In genomic region chr10:126002818-126003506, GRCm38 (mm10) we compare ENCODE assay signal across 10 mouse cellular contexts. TPM values are rescaled to one million over a fixed set of nuclear protein-coding genes. Genes with fewer than 3 reads are reported as not detected.
DNase-seq lines count a peak whose midpoint lies in the region; ATAC-seq and TF ChIP-seq lines count a peak whose summit lies in the region.
"Had no signal": no experiment of that assay in that cellular context is flagged by ENCODE, and none has a peak within 500 bp of the region (broad histone marks: within the 10 kb centered on the region; RNA-seq: fewer than 3 reads in every experiment).

No protein-coding gene starts in this region.

- peak overlapping the region; percentile 13 for H3K27ac ChIP-seq in forebrain, embryonic 15.5 days (replicated peaks)
- H3K27ac ChIP-seq in forebrain, embryonic 11.5 days (ENCODE audit: low read depth, low read length), result no peak overlapping the region
- peak overlapping the region; percentile 87 for H3K27ac ChIP-seq in embryonic facial prominence, embryonic 13.5 days
- peak overlapping the region; percentile 76 for H3K27ac ChIP-seq in kidney, adult 2 months (ENCODE audit: insufficient read depth, low read depth, low read length)
- no peak overlapping the region; the same call in 1 of the 2 replicates for H3K27ac ChIP-seq in liver, embryonic 16.5 days (ENCODE audit: low read length)
- H3K27ac ChIP-seq in lung, postnatal 0 days (ENCODE audit: low read length), result no peak overlapping the region
- H3K27ac ChIP-seq: heart, embryonic 15.5 days had no signal

- peaks cover 15% of the 10 kb centered on the region for H3K4me1 ChIP-seq in forebrain, embryonic 15.5 days
- no peaks in the 10 kb centered on the region; the same call in 1 of the 2 replicates for H3K4me1 ChIP-seq in forebrain, embryonic 11.5 days (replicated peaks; ENCODE audit: control insufficient read depth, insufficient read depth, low read length)
- peaks cover 27% of the 10 kb centered on the region for H3K4me1 ChIP-seq in embryonic facial prominence, embryonic 13.5 days
- H3K4me1 ChIP-seq in kidney, adult 2 months (ENCODE audit: control insufficient read depth, insufficient read depth, low read length), result peaks cover 6% of the 10 kb centered on the region; the same call in 1 of the 2 replicates
- no peaks in the 10 kb centered on the region for H3K4me1 ChIP-seq in liver, embryonic 16.5 days (ENCODE audit: control insufficient read depth, low read depth, low read length)
- H3K4me1 ChIP-seq in lung, postnatal 0 days (ENCODE audit: insufficient read depth, low read depth, low read length), result no peaks in the 10 kb centered on the region
- H3K4me1 ChIP-seq: heart, embryonic 15.5 days had no signal

- no peaks in the 10 kb centered on the region for H3K9me3 ChIP-seq in forebrain, embryonic 15.5 days
- H3K9me3 ChIP-seq in forebrain, embryonic 11.5 days (ENCODE audit: control insufficient read depth, low read length), result no peaks in the 10 kb centered on the region
- no peaks in the 10 kb centered on the region for H3K9me3 ChIP-seq in embryonic facial prominence, embryonic 13.5 days
- no peaks in the 10 kb centered on the region for H3K9me3 ChIP-seq in liver, embryonic 16.5 days (replicated peaks; ENCODE audit: control insufficient read depth, low read length)
- no peaks in the 10 kb centered on the region for H3K9me3 ChIP-seq in lung, postnatal 0 days (ENCODE audit: low read length)
- H3K9me3 ChIP-seq: heart, embryonic 15.5 days had no signal

- peak; percentile 80 for ATAC-seq in forebrain, embryonic 15.5 days (replicated peaks)
- no peak for ATAC-seq in forebrain, embryonic 11.5 days (replicated peaks; ENCODE audit: low FRiP score)
- no peak for ATAC-seq in embryonic facial prominence, embryonic 13.5 days (ENCODE audit: insufficient number of reproducible peaks, insufficient read depth, low FRiP score, low TSS enrichment, low read depth)
- peak; percentile 65 for ATAC-seq in liver, embryonic 16.5 days (ENCODE audit: low read depth)
- no peak for ATAC-seq in lung, postnatal 0 days

- no peak overlapping the region for H3K4me2 ChIP-seq in forebrain, embryonic 15.5 days (replicated peaks)
- no peak overlapping the region for H3K4me2 ChIP-seq in forebrain, embryonic 11.5 days (ENCODE audit: low read depth, low read length, severe bottlenecking)
- H3K4me2 ChIP-seq in embryonic facial prominence, embryonic 13.5 days, result no peak overlapping the region
- no peak overlapping the region for H3K4me2 ChIP-seq in liver, embryonic 16.5 days (ENCODE audit: low read depth, low read length)
- no peak overlapping the region for H3K4me2 ChIP-seq in lung, postnatal 0 days (replicated peaks; ENCODE audit: low read depth, low read length)
- H3K4me2 ChIP-seq: heart, embryonic 15.5 days had no signal

- H3K36me3 ChIP-seq in forebrain, embryonic 15.5 days, result no peaks in the 10 kb centered on the region
- no peaks in the 10 kb centered on the region for H3K36me3 ChIP-seq in forebrain, embryonic 11.5 days (ENCODE audit: control insufficient read depth, insufficient read depth, low read length)
- peaks cover 79% of the 10 kb centered on the region for H3K36me3 ChIP-seq in embryonic facial prominence, embryonic 13.5 days
- peaks cover 3% of the 10 kb centered on the region for H3K36me3 ChIP-seq in kidney, adult 2 months (ENCODE audit: control insufficient read depth, insufficient read depth, low read length)
- H3K36me3 ChIP-seq in liver, embryonic 16.5 days (ENCODE audit: control insufficient read depth, insufficient read depth), result no peaks in the 10 kb centered on the region
- H3K36me3 ChIP-seq in lung, postnatal 0 days (ENCODE audit: insufficient read depth, low read length), result peaks cover 16% of the 10 kb centered on the region
- H3K36me3 ChIP-seq: heart, embryonic 15.5 days had no signal

- H3K9ac ChIP-seq in forebrain, embryonic 15.5 days (replicated peaks), result no peak overlapping the region
- H3K9ac ChIP-seq in forebrain, embryonic 11.5 days (ENCODE audit: low read length), result no peak overlapping the region
- H3K9ac ChIP-seq in embryonic facial prominence, embryonic 13.5 days, result no peak overlapping the region
- H3K9ac ChIP-seq in liver, embryonic 16.5 days (ENCODE audit: low read depth, low read length), result no peak overlapping the region
- H3K9ac ChIP-seq in lung, postnatal 0 days (replicated peaks; ENCODE audit: low read depth), result no peak overlapping the region
- H3K9ac ChIP-seq: heart, embryonic 15.5 days had no signal

- no peak for TF ChIP-seq EP300 in lung, postnatal 0 days (IDR thresholded peaks at IDR 0.05)

- WGBS in forebrain, embryonic 15.5 days, result 41% methylated on average over 18 of the region's 18 CpGs
- 76% methylated on average over 18 of the region's 18 CpGs for WGBS in forebrain, embryonic 11.5 days
- 51% methylated on average over 18 of the region's 18 CpGs for WGBS in embryonic facial prominence, embryonic 13.5 days
- WGBS in kidney, adult 2 months, result 55% methylated on average over 18 of the region's 18 CpGs
- WGBS in liver, embryonic 16.5 days (ENCODE audit: insufficient replicate concordance), result 68% methylated on average over 18 of the region's 18 CpGs
- 65% methylated on average over 18 of the region's 18 CpGs for WGBS in lung, postnatal 0 days

- no peak for TF ChIP-seq CTCF in kidney, adult 2 months (conservative IDR thresholded peaks at IDR 0.05; ENCODE audit: insufficient read depth, insufficient read length, low read depth, low read length)
- TF ChIP-seq CTCF in lung, postnatal 0 days (IDR thresholded peaks at IDR 0.05), result no peak

- no peak overlapping the region for H3K4me3 ChIP-seq in forebrain, embryonic 15.5 days
- no peak overlapping the region for H3K4me3 ChIP-seq in forebrain, embryonic 11.5 days (ENCODE audit: low read depth, low read length)
- no peak overlapping the region for H3K4me3 ChIP-seq in embryonic facial prominence, embryonic 13.5 days
- no peak overlapping the region for H3K4me3 ChIP-seq in kidney, adult 2 months (ENCODE audit: insufficient read depth, low read depth, low read length)
- no peak overlapping the region for H3K4me3 ChIP-seq in liver, embryonic 16.5 days (ENCODE audit: low read depth, low read length)
- no peak overlapping the region for H3K4me3 ChIP-seq in lung, postnatal 0 days (ENCODE audit: low read depth, low read length)
- H3K4me3 ChIP-seq: heart, embryonic 15.5 days had no signal

- H3K27me3 ChIP-seq in forebrain, embryonic 15.5 days, result peaks cover 11% of the 10 kb centered on the region
- H3K27me3 ChIP-seq in forebrain, embryonic 11.5 days (ENCODE audit: control insufficient read depth, insufficient read depth, low read length), result no peaks in the 10 kb centered on the region; the same call in 1 of the 2 replicates
- no peaks in the 10 kb centered on the region for H3K27me3 ChIP-seq in embryonic facial prominence, embryonic 13.5 days
- H3K27me3 ChIP-seq in kidney, adult 2 months (replicated peaks; ENCODE audit: control insufficient read depth, insufficient read depth, low read length), result no peaks in the 10 kb centered on the region
- H3K27me3 ChIP-seq in liver, embryonic 16.5 days (ENCODE audit: control insufficient read depth, insufficient read depth, low read depth, low read length), result no peaks in the 10 kb centered on the region
- H3K27me3 ChIP-seq in lung, postnatal 0 days (replicated peaks; ENCODE audit: insufficient read depth, low read length), result no peaks in the 10 kb centered on the region
- H3K27me3 ChIP-seq: heart, embryonic 15.5 days had no signal

- no peak for TF ChIP-seq POLR2A in kidney, adult 2 months (IDR thresholded peaks at IDR 0.05; ENCODE audit: low read depth, low read length)

- DNase-seq in forebrain, embryonic 11.5 days (ENCODE audit: low spot score), result no peak
- DNase-seq in kidney, adult 2 months, result peak; percentile 84
- DNase-seq in retina, postnatal 1 day, result no peak
- no peak for DNase-seq in adipocyte (ENCODE audit: low spot score)
- DNase-seq in lung, postnatal 0 days (ENCODE audit: low spot score), result no peak
- DNase-seq: lung, postnatal 14 days had no signal

RNA-seq across cellular contexts. Expression of gene Lrig3, which starts 37.0 kb away (rescaled TPM):
- polyA plus RNA-seq in forebrain, embryonic 15.5 days (2015; fragmentation: Nextera tagmentation; extraction: Ambion mirVana), result 1.9 and 2.0 TPM in 2 replicates
- polyA plus RNA-seq in forebrain, embryonic 11.5 days (2014; fragmentation: Nextera tagmentation; extraction: Ambion mirVana), result 10.9 and 11.2 TPM in 2 replicates
- 35.3 and 37.4 TPM in 2 replicates for polyA plus RNA-seq in embryonic facial prominence, embryonic 13.5 days (2015; fragmentation: Nextera tagmentation; extraction: Ambion mirVana)
- 7.1 and 8.8 TPM in 2 replicates for polyA plus RNA-seq in kidney, adult 2 months (2012; rRNA removed)
- polyA plus RNA-seq in liver, embryonic 16.5 days (2015; fragmentation: Nextera tagmentation; extraction: Ambion mirVana), result 0.94 and 0.95 TPM in 2 replicates
- 4.7 and 5.2 TPM in 2 replicates for polyA plus RNA-seq in lung, postnatal 0 days (2015; fragmentation: Nextera tagmentation; extraction: Ambion mirVana)

Comparison
In these comparisons a context has a peak if more than half of its experiments do, and no peak if none do; other contexts are left out.
1. ATAC-seq: peak in forebrain, embryonic 15.5 days (single experiment) and liver, embryonic 16.5 days (single experiment); none in forebrain, embryonic 11.5 days (single experiment), embryonic facial prominence, embryonic 13.5 days (single experiment) and lung, postnatal 0 days (single experiment).
2. H3K27ac ChIP-seq: peak in forebrain, embryonic 15.5 days (single experiment), embryonic facial prominence, embryonic 13.5 days (single experiment) and kidney, adult 2 months (single experiment); none in forebrain, embryonic 11.5 days (single experiment), liver, embryonic 16.5 days (single experiment) and lung, postnatal 0 days (single experiment).